Mouse (Mus musculus) cerebellum, adult 2 months (tissue): ENCODE measurements around the gene Fam222b.

ENCODE experiments used
- CTCF ChIP-seq: fragments of 200-500 bp; IDR thresholded peaks from 2 replicates; pipeline ENCODE4 v1.5.1; 2011; ENCODE audit warnings: low read depth, mild to moderate bottlenecking, control low read depth, low read length, moderate library complexity, borderline replicate concordance; ENCODE audit not compliant: insufficient read depth
- POLR2A ChIP-seq: fragments of 200-500 bp; IDR thresholded peaks from 2 replicates; pipeline ENCODE4 v1.6.1; 2011; ENCODE audit warnings: low read length, control low read depth, borderline replicate concordance; ENCODE audit not compliant: insufficient read depth

- TF ChIP-seq POLR2A (no peak), CTCF (no peak)
Measured at GRCm38 (mm10) chr11:78176905-78177331, 82.5 kb downstream of the Fam222b start.
